Mouse (Mus musculus): ENCODE results near the gene Itpr1.

DNA sequence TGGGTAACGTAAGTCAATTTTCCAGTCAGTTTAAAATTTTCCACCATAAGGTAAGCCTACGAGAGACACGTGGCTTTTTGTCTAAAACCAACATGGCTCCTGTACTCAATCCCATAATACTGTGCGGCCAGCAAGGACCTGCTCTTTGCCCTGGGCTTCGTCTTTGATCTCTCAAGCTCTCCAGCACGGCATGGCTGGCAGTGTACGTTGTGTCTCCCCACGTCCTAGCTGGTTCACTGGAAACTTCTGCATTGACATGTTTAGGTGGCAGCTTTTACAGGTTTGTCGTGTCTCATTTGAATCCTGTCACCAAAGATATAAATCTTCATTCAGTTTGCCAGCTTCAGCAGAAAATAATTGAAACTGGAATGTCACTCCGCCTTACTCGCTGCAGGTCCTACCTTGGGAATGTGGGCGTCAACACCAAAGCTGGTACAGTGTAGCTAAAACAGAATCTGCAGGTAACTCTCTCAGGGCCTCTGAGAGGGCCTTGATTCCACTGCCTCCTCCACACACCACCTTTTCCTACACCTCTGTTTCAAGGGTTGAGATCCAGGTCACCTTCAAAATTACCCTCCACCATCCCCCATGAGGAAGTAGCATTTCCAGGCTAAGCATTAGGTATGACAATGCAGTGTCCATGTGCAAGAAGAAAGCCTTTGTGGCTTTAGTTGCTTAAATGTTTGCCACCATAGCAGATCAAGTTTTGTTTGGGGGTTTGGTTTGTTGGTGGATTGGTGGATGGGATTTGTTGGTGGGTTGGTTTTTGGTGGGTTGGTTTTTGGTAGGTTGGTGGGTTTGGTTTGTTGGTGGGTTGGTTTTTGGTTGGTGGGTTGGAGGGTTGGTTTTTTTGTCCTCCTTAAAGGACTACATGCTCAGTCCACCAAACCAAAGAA, 339.1 kb downstream of the Itpr1 start:
- TF ChIP-seq CTCF (IDR thresholded peaks at IDR 0.05; ENCODE audit: insufficient read depth, low read depth, low read length) = no peak
- TF ChIP-seq POLR2A (IDR thresholded peaks at IDR 0.05; ENCODE audit: insufficient read depth, low read depth, low read length) = no peak

Data from olfactory bulb, adult 2 months (tissue).